Mouse (Mus musculus) forebrain, embryonic 16.5 days (tissue): ENCODE measurements around the gene Speg. TPM values are rescaled to one million over a fixed set of nuclear protein-coding genes. Genes with fewer than 3 reads are reported as not detected.

Experiments used
- ATAC-seq: fragments of 200-750 bp; cut with Nextera tagmentation; 2 replicates; pipeline ENCODE4 v1.8.0; 2017; ENCODE audit warnings: mild to moderate bottlenecking, moderate library complexity
- H3K27ac ChIP-seq: fragments of 300-500 bp; sonication (generic); 2 replicates; pipeline ENCODE4 v1.5.1; 2014; ENCODE audit warnings: low read length, control low read depth
- H3K27me3 ChIP-seq: fragments of 300-500 bp; sonication (generic); replicated peaks from 2 replicates; pipeline ENCODE4 v1.6.1; 2014; ENCODE audit warnings: low read length; ENCODE audit not compliant: control insufficient read depth, insufficient read depth
- H3K36me3 ChIP-seq: fragments of 300-500 bp; sonication (generic); 2 replicates; pipeline ENCODE4 v1.6.1; 2014; ENCODE audit not compliant: control insufficient read depth, insufficient read depth
- H3K4me1 ChIP-seq: fragments of 300-500 bp; sonication (generic); replicated peaks from 2 replicates; pipeline ENCODE4 v1.6.1; 2014; ENCODE audit warnings: low read length; ENCODE audit not compliant: control insufficient read depth, insufficient read depth
- H3K4me2 ChIP-seq: fragments of 300-500 bp; sonication (generic); 2 replicates; pipeline ENCODE4 v1.6.1; 2014; ENCODE audit warnings: mild to moderate bottlenecking, low read length, control low read depth
- H3K4me3 ChIP-seq: fragments of 300-500 bp; sonication (generic); replicated peaks from 2 replicates; pipeline ENCODE4 v1.5.1; 2014; ENCODE audit warnings: mild to moderate bottlenecking, low read length, control low read depth
- H3K9ac ChIP-seq: fragments of 300-500 bp; sonication (generic); replicated peaks from 2 replicates; pipeline ENCODE4 v1.6.1; 2014; ENCODE audit warnings: low read depth, low read length, control low read depth
- H3K9me3 ChIP-seq: fragments of 300-500 bp; sonication (generic); 2 replicates; pipeline ENCODE4 v1.6.1; 2016; ENCODE audit warnings: low read length; ENCODE audit not compliant: control insufficient read depth
- WGBS: fragments of 180-500 bp; shearing (Covaris S2); extraction: QIAGEN DNeasy Blood & Tissue Kit; methylation state at CpG from one replicate; pipeline ENCODE4 v1.1.7; 2014; 5-methylcytosine and 5-hydroxymethylcytosine counted together
- polyA plus RNA-seq: library from polyadenylated mRNA; unstranded; fragments of >200 nt; fragmentation: Nextera tagmentation; extraction: Ambion mirVana; gene quantifications from 2 replicates; pipeline ENCODE4 v1.2.1, GENCODE M21; 2015

The Speg gene
- polyA plus RNA-seq, 1 experiment from 2014 or later = 12.9 TPM

GRCm38 (mm10) chr1:75405547-75405946, 30.4 kb downstream of the Speg start:
- Histone ChIP-seq H3K9ac (no peak overlapping the region), H3K36me3 (no peaks in the 10 kb centered on the region), H3K27me3 (no peaks in the 10 kb centered on the region), H3K27ac (no peak overlapping the region), H3K4me1 (no peaks in the 10 kb centered on the region), H3K9me3 (no peaks in the 10 kb centered on the region), H3K4me3 (no peak overlapping the region), H3K4me2 (no peak overlapping the region)
- ATAC-seq = no peak
- 54% methylated on average over 3 of the region's 3 CpGs for WGBS

- Histone ChIP-seq H3K27ac (no peak overlapping the region), H3K4me2 (no peak overlapping the region), H3K27me3 (no peaks in the 10 kb centered on the region), H3K9me3 (no peaks in the 10 kb centered on the region), H3K4me1 (no peaks in the 10 kb centered on the region), H3K9ac (no peak overlapping the region), H3K36me3 (no peaks in the 10 kb centered on the region), H3K4me3 (no peak overlapping the region)
- 89% methylated on average over 15 of the region's 15 CpGs for WGBS
- no peak for ATAC-seq
Observed at GRCm38 (mm10) chr1:75406173-75406572, 31.1 kb downstream of the Speg start.

DNA sequence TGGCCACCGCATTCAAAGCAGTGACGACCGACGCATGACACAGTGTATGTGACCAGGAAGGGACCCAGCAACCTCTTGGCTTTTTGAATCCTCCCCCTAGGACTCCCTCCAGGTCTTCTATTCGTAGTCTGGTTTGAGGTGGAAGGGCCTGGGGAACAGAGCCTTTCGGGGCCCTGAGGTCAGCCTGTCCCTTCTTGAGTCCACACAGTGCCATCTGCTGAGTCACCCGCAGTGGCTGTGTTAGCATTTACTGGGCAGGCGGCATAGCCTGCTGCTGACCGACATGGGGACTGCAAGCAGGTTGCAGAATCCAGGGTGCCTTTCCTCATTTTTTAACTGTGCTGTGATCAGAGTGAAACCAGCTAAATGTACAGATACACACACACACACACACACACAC, 32.0 kb downstream of the Speg start:
- no peaks in the 10 kb centered on the region for H3K4me1 ChIP-seq
- H3K9me3 ChIP-seq = no peaks in the 10 kb centered on the region
- WGBS = 95% methylated on average over 9 of the region's 9 CpGs
- no peaks in the 10 kb centered on the region for H3K27me3 ChIP-seq
- H3K27ac ChIP-seq = no peak overlapping the region
- no peak for ATAC-seq
- H3K9ac ChIP-seq = no peak overlapping the region
- no peaks in the 10 kb centered on the region for H3K36me3 ChIP-seq
- no peak overlapping the region for H3K4me2 ChIP-seq
- no peak overlapping the region for H3K4me3 ChIP-seq

GRCm38 (mm10) chr1:75408210-75408609, 33.1 kb downstream of the Speg start:
- Histone ChIP-seq H3K9me3 (no peaks in the 10 kb centered on the region), H3K27me3 (no peaks in the 10 kb centered on the region), H3K9ac (no peak overlapping the region), H3K4me3 (no peak overlapping the region), H3K36me3 (no peaks in the 10 kb centered on the region), H3K4me1 (no peaks in the 10 kb centered on the region), H3K27ac (no peak overlapping the region), H3K4me2 (no peak overlapping the region)
- no peak for ATAC-seq
- 79% methylated on average over 4 of the region's 4 CpGs for WGBS

- no peak overlapping the region for H3K9ac ChIP-seq
- H3K27me3 ChIP-seq = no peaks in the 10 kb centered on the region
- no peaks in the 10 kb centered on the region for H3K36me3 ChIP-seq
- no peak for ATAC-seq
- no peaks in the 10 kb centered on the region for H3K4me1 ChIP-seq
- no peak overlapping the region for H3K4me2 ChIP-seq
- no peaks in the 10 kb centered on the region for H3K9me3 ChIP-seq
- no peak overlapping the region for H3K27ac ChIP-seq
- H3K4me3 ChIP-seq = no peak overlapping the region
- WGBS = 90% methylated on average over 7 of the region's 7 CpGs
Observed at GRCm38 (mm10) chr1:75409950-75410349, 34.9 kb downstream of the Speg start.

GRCm38 (mm10) chr1:75412196-75412595, 37.1 kb downstream of the Speg start:
- Histone ChIP-seq H3K4me1 (no peaks in the 10 kb centered on the region), H3K4me2 (no peak overlapping the region), H3K27me3 (no peaks in the 10 kb centered on the region), H3K9ac (no peak overlapping the region), H3K36me3 (no peaks in the 10 kb centered on the region), H3K27ac (no peak overlapping the region), H3K4me3 (no peak overlapping the region), H3K9me3 (no peaks in the 10 kb centered on the region)
- ATAC-seq = no peak
- 94% methylated on average over 3 of the region's 3 CpGs for WGBS

- Histone ChIP-seq H3K4me1 (no peaks in the 10 kb centered on the region), H3K27ac (no peak overlapping the region), H3K27me3 (no peaks in the 10 kb centered on the region), H3K9me3 (no peaks in the 10 kb centered on the region), H3K9ac (no peak overlapping the region), H3K4me2 (no peak overlapping the region), H3K4me3 (no peak overlapping the region), H3K36me3 (no peaks in the 10 kb centered on the region)
- WGBS = 56% methylated on average over 3 of the region's 3 CpGs
- ATAC-seq = no peak
Observed at GRCm38 (mm10) chr1:75413749-75414148, 38.7 kb downstream of the Speg start.

GRCm38 (mm10) chr1:75421794-75422193, 46.7 kb downstream of the Speg start:
- peaks cover 46% of the 10 kb centered on the region for H3K27me3 ChIP-seq
- ATAC-seq = 0 out of 2 replicates have a peak, but pooled peaks have one; percentile 25
- 0 out of 2 replicates have a peak overlapping the region, but pooled peaks have one; percentile 9 for H3K4me2 ChIP-seq

DNA sequence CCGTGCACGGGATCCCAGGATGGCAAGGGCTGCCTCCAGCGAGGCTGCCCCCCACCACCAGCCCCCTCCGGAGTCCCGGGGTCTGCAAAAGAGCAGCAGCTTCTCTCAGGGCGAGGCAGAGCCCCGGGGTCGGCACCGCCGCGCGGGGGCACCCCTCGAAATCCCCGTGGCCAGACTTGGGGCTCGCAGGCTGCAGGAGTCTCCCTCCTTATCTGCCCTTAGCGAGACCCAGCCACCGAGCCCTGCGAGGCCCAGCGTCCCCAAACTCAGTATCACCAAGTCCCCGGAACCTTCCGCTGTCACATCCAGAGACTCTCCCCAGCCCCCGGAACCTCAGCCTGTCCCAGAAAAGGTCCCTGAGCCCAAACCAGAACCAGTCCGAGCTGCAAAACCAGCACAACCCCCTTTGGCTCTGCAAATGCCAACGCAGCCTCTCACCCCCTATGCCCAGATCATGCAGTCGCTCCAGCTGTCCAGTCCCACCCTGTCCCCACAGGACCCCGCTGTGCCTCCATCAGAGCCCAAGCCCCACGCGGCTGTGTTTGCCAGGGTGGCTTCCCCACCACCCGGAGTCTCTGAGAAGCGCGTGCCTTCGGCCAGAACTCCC, 47.2 kb downstream of the Speg start:
- no peaks in the 10 kb centered on the region for H3K36me3 ChIP-seq
- WGBS = 2% methylated on average over 31 of the region's 32 CpGs
- H3K4me2 ChIP-seq = peak overlapping the region; percentile 54
- peak overlapping the region; percentile 50 for H3K9ac ChIP-seq
- no peak overlapping the region for H3K27ac ChIP-seq
- H3K9me3 ChIP-seq = no peaks in the 10 kb centered on the region
- ATAC-seq = no peak
- H3K4me3 ChIP-seq = peak overlapping the region; percentile 42
- peaks cover 18% of the 10 kb centered on the region for H3K4me1 ChIP-seq
- H3K27me3 ChIP-seq = peaks cover 46% of the 10 kb centered on the region

More at GRCm38 (mm10) chr1:75421794-75422193, 46.7 kb downstream of the Speg start:
- no peaks in the 10 kb centered on the region for H3K9me3 ChIP-seq
- H3K4me3 ChIP-seq = no peak overlapping the region
- 5% methylated on average over 20 of the region's 20 CpGs for WGBS
- H3K27ac ChIP-seq = no peak overlapping the region
- H3K36me3 ChIP-seq = no peaks in the 10 kb centered on the region
- H3K4me1 ChIP-seq = peaks cover 18% of the 10 kb centered on the region
- no peak overlapping the region for H3K9ac ChIP-seq
